Mouse (Mus musculus) bone marrow, adult 2 months (tissue): ENCODE data around the gene Eif1.

ENCODE experiments used
- CTCF ChIP-seq: fragments of 200-500 bp; IDR thresholded peaks from 2 replicates; pipeline ENCODE4 v1.5.1; 2011; ENCODE audit warnings: low read length, control low read depth; ENCODE audit not compliant: control insufficient read depth, insufficient read depth
- POLR2A ChIP-seq: fragments of 200-500 bp; IDR thresholded peaks from 2 replicates; pipeline ENCODE4 v1.6.1; 2011; ENCODE audit warnings: low read depth, mild to moderate bottlenecking, control low read depth, low read length, borderline replicate concordance; ENCODE audit not compliant: control insufficient read depth

DNA sequence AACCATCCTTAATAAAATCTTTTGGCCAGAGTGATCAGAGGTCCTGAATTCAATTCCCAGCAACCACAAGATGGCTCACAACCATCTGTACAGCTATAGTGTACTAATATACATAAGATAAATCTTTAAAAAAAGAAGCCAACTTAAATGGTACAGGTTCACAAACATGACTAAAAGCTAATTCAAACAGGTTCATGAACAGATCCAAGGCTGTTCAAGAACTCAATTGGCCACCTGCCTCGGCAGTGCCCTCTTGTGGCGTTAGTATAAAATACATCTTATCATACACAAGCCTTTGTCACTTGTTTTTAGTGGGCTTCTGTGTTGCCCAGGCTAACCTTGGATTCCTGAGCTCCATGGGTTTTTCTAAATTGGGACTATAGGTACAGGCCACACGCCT lies 3.9 kb downstream of the Eif1 start:
- TF ChIP-seq CTCF: peak; percentile 73
- no peak for TF ChIP-seq POLR2A
